Mouse (Mus musculus): Measurements from ENCODE around the gene Tmem185b. TPM values are rescaled to one million over a fixed set of nuclear protein-coding genes. Genes with fewer than 3 reads are reported as not detected.

Gene Tmem185b
- total and polyA plus RNA-seq, 3 experiments: 14.8 to 15.8 (median 15.1) TPM

- 84% methylated on average over 18 of the region's 18 CpGs for WGBS
- H3K9ac ChIP-seq (ENCODE audit: low read depth, low read length): no peak overlapping the region
- H3K4me3 ChIP-seq: no peak overlapping the region
- no peak for TF ChIP-seq CTCF (IDR thresholded peaks at IDR 0.05)
- TF ChIP-seq POLR2A (IDR thresholded peaks at IDR 0.05; ENCODE audit: insufficient read depth, low read depth, low read length): no peak
- TF ChIP-seq EP300 (IDR thresholded peaks at IDR 0.05; ENCODE audit: insufficient read depth, low read depth, low read length): no peak
- no peaks in the 10 kb centered on the region for H3K4me1 ChIP-seq (ENCODE audit: control insufficient read depth, insufficient read depth, low read length)
- H3K27me3 ChIP-seq (ENCODE audit: control insufficient read depth, insufficient read depth, low read length): no peaks in the 10 kb centered on the region
- DNase-seq: no peak
- no peaks in the 10 kb centered on the region for H3K79me2 ChIP-seq (replicated peaks; ENCODE audit: control insufficient read depth, insufficient read depth, low read length)
- intact Hi-C loops (cut with DNase I): no loop called here
- no peak overlapping the region for H3K27ac ChIP-seq
- H3K36me3 ChIP-seq (ENCODE audit: control insufficient read depth, insufficient read depth, low read length): no peaks in the 10 kb centered on the region
Observed at GRCm38 (mm10) chr1:119533093-119533805, 7.3 kb downstream of the Tmem185b start.

- DNase-seq: no peak
- no peak for TF ChIP-seq EP300 (IDR thresholded peaks at IDR 0.05; ENCODE audit: insufficient read depth, low read depth, low read length)
- TF ChIP-seq POLR2A (IDR thresholded peaks at IDR 0.05; ENCODE audit: insufficient read depth, low read depth, low read length): no peak
- no peak for TF ChIP-seq CTCF (IDR thresholded peaks at IDR 0.05)
- H3K36me3 ChIP-seq (ENCODE audit: control insufficient read depth, insufficient read depth, low read length): no peaks in the 10 kb centered on the region
- no peaks in the 10 kb centered on the region for H3K27me3 ChIP-seq (ENCODE audit: control insufficient read depth, insufficient read depth, low read length)
- no peak overlapping the region for H3K9ac ChIP-seq (ENCODE audit: low read depth, low read length)
- WGBS: 92% methylated on average over 5 of the region's 5 CpGs
- H3K4me1 ChIP-seq (ENCODE audit: control insufficient read depth, insufficient read depth, low read length): no peaks in the 10 kb centered on the region
- intact Hi-C loops (cut with DNase I): no loop called here
- no peak overlapping the region for H3K4me3 ChIP-seq
- no peaks in the 10 kb centered on the region for H3K79me2 ChIP-seq (replicated peaks; ENCODE audit: control insufficient read depth, insufficient read depth, low read length)
- H3K27ac ChIP-seq: no peak overlapping the region
Observed at GRCm38 (mm10) chr1:119534341-119534740, 8.4 kb downstream of the Tmem185b start.

GRCm38 (mm10) chr1:119536122-119536521 is 10.2 kb downstream of the Tmem185b start:
- WGBS: 65% methylated on average over 2 of the region's 2 CpGs
- H3K36me3 ChIP-seq (ENCODE audit: control insufficient read depth, insufficient read depth, low read length): no peaks in the 10 kb centered on the region
- no peaks in the 10 kb centered on the region for H3K79me2 ChIP-seq (replicated peaks; ENCODE audit: control insufficient read depth, insufficient read depth, low read length)
- intact Hi-C loops (cut with DNase I): no loop called here
- no peak for TF ChIP-seq POLR2A (IDR thresholded peaks at IDR 0.05; ENCODE audit: insufficient read depth, low read depth, low read length)
- no peak for TF ChIP-seq CTCF (IDR thresholded peaks at IDR 0.05)
- no peak for TF ChIP-seq EP300 (IDR thresholded peaks at IDR 0.05; ENCODE audit: insufficient read depth, low read depth, low read length)
- DNase-seq: no peak
- no peaks in the 10 kb centered on the region; the same call in 1 of the 2 replicates for H3K4me1 ChIP-seq (ENCODE audit: control insufficient read depth, insufficient read depth, low read length)
- H3K9ac ChIP-seq (ENCODE audit: low read depth, low read length): no peak overlapping the region
- no peak overlapping the region for H3K27ac ChIP-seq
- no peaks in the 10 kb centered on the region for H3K27me3 ChIP-seq (ENCODE audit: control insufficient read depth, insufficient read depth, low read length)
- no peak overlapping the region for H3K4me3 ChIP-seq

- 91% methylated on average over 6 of the region's 6 CpGs for WGBS
- no peak overlapping the region for H3K27ac ChIP-seq
- no peaks in the 10 kb centered on the region for H3K27me3 ChIP-seq (ENCODE audit: control insufficient read depth, insufficient read depth, low read length)
- intact Hi-C loops (cut with DNase I): no loop called here
- H3K4me3 ChIP-seq: no peak overlapping the region
- no peaks in the 10 kb centered on the region; the same call in 1 of the 2 replicates for H3K4me1 ChIP-seq (ENCODE audit: control insufficient read depth, insufficient read depth, low read length)
- no peak overlapping the region for H3K9ac ChIP-seq (ENCODE audit: low read depth, low read length)
- no peaks in the 10 kb centered on the region for H3K36me3 ChIP-seq (ENCODE audit: control insufficient read depth, insufficient read depth, low read length)
- DNase-seq: no peak
- TF ChIP-seq POLR2A (IDR thresholded peaks at IDR 0.05; ENCODE audit: insufficient read depth, low read depth, low read length) (no peak), CTCF (IDR thresholded peaks at IDR 0.05) (no peak), EP300 (IDR thresholded peaks at IDR 0.05; ENCODE audit: insufficient read depth, low read depth, low read length) (no peak)
- H3K79me2 ChIP-seq (replicated peaks; ENCODE audit: control insufficient read depth, insufficient read depth, low read length): no peaks in the 10 kb centered on the region
Observed at GRCm38 (mm10) chr1:119537651-119538050, 11.7 kb downstream of the Tmem185b start.

GRCm38 (mm10) chr1:119539252-119539651 is 13.3 kb downstream of the Tmem185b start:
- H3K4me1 ChIP-seq (ENCODE audit: control insufficient read depth, insufficient read depth, low read length): no peaks in the 10 kb centered on the region; the same call in 1 of the 2 replicates
- no peak overlapping the region for H3K27ac ChIP-seq
- H3K4me3 ChIP-seq: no peak overlapping the region
- intact Hi-C loops (cut with DNase I): no loop called here
- H3K27me3 ChIP-seq (ENCODE audit: control insufficient read depth, insufficient read depth, low read length): no peaks in the 10 kb centered on the region
- H3K9ac ChIP-seq (ENCODE audit: low read depth, low read length): no peak overlapping the region
- TF ChIP-seq EP300 (IDR thresholded peaks at IDR 0.05; ENCODE audit: insufficient read depth, low read depth, low read length) (no peak), CTCF (IDR thresholded peaks at IDR 0.05) (no peak), POLR2A (IDR thresholded peaks at IDR 0.05; ENCODE audit: insufficient read depth, low read depth, low read length) (no peak)
- H3K36me3 ChIP-seq (ENCODE audit: control insufficient read depth, insufficient read depth, low read length): no peaks in the 10 kb centered on the region
- 59% methylated on average over 2 of the region's 2 CpGs for WGBS
- H3K79me2 ChIP-seq (replicated peaks; ENCODE audit: control insufficient read depth, insufficient read depth, low read length): no peaks in the 10 kb centered on the region
- DNase-seq: no peak

GRCm38 (mm10) chr1:119540836-119541557 is 15.0 kb downstream of the Tmem185b start:
- DNase-seq: no peak
- 78% methylated on average over 9 of the region's 9 CpGs for WGBS
- Histone ChIP-seq H3K79me2 (replicated peaks; ENCODE audit: control insufficient read depth, insufficient read depth, low read length) (no peaks in the 10 kb centered on the region), H3K4me3 (no peak overlapping the region), H3K36me3 (ENCODE audit: control insufficient read depth, insufficient read depth, low read length) (no peaks in the 10 kb centered on the region), H3K27ac (no peak overlapping the region), H3K4me1 (ENCODE audit: control insufficient read depth, insufficient read depth, low read length) (no peaks in the 10 kb centered on the region; the same call in 1 of the 2 replicates), H3K9ac (ENCODE audit: low read depth, low read length) (no peak overlapping the region), H3K27me3 (ENCODE audit: control insufficient read depth, insufficient read depth, low read length) (no peaks in the 10 kb centered on the region)
- no peak for TF ChIP-seq EP300 (IDR thresholded peaks at IDR 0.05; ENCODE audit: insufficient read depth, low read depth, low read length)
- TF ChIP-seq POLR2A (IDR thresholded peaks at IDR 0.05; ENCODE audit: insufficient read depth, low read depth, low read length): no peak
- TF ChIP-seq CTCF (IDR thresholded peaks at IDR 0.05): no peak
- intact Hi-C loops (cut with DNase I): no loop called here

Data from heart, adult 2 months (tissue).